Comparison of ENCODE assay signal across 9 mouse cellular contexts in genomic region chr17:65562761-65563160, GRCm38 (mm10). TPM values are rescaled to one million over a fixed set of nuclear protein-coding genes. Genes with fewer than 3 reads are reported as not detected.
A peak's percentile ranks its signal among the peaks of the same experiment; 100 is the strongest.
DNase-seq lines count a peak whose midpoint lies in the region; ATAC-seq lines count a peak whose summit lies in the region.
"Had no signal": no experiment of that assay in that cellular context is flagged by ENCODE, and none has a peak within 500 bp of the region (broad histone marks: within the 10 kb centered on the region; RNA-seq: fewer than 3 reads in every experiment).

No protein-coding gene starts in this region.

- 5% methylated on average over 5 of the region's 5 CpGs for WGBS in heart, embryonic 11.5 days (ENCODE audit: insufficient replicate concordance)
- WGBS in forebrain, embryonic 15.5 days, result 6% methylated on average over 5 of the region's 5 CpGs

- no peak for ATAC-seq in heart, embryonic 11.5 days (replicated peaks; ENCODE audit: insufficient number of reproducible peaks, low FRiP score, low TSS enrichment)
- 0 out of 2 replicates have a peak, but pooled peaks have one; percentile 15 for ATAC-seq in forebrain, embryonic 15.5 days (replicated peaks)

- peak; percentile 66 for DNase-seq in heart, adult 8-10 months (ENCODE audit: low spot score)
- DNase-seq in CD4-positive helper T cell, adult 2 months (ENCODE audit: low read depth, low spot score), result peak; percentile 52
- peak; percentile 94 for DNase-seq in brain, adult 2 months (ENCODE audit: low read depth, low spot score)
- DNase-seq in kidney, postnatal 25 days, result peak; percentile 54 to 85
- peak; percentile 86 for DNase-seq in lung, postnatal 36 days
- DNase-seq in telencephalon, adult 2 months (ENCODE audit: low read depth, low spot score), result peak; percentile 75

- H3K9ac ChIP-seq in heart, embryonic 11.5 days (ENCODE audit: low read depth, low read length), result no peak overlapping the region
- no peak overlapping the region for H3K9ac ChIP-seq in forebrain, embryonic 15.5 days (replicated peaks)
- H3K9ac ChIP-seq: liver, embryonic 15.5 days had no signal

- H3K27me3 ChIP-seq in heart, embryonic 11.5 days (ENCODE audit: control insufficient read depth, insufficient read depth, low read length), result no peaks in the 10 kb centered on the region
- no peaks in the 10 kb centered on the region for H3K27me3 ChIP-seq in forebrain, embryonic 15.5 days
- H3K27me3 ChIP-seq: liver, embryonic 15.5 days had no signal

- H3K4me2 ChIP-seq in heart, embryonic 11.5 days, result no peak overlapping the region
- H3K4me2 ChIP-seq in forebrain, embryonic 15.5 days (replicated peaks), result no peak overlapping the region
- H3K4me2 ChIP-seq: liver, embryonic 15.5 days had no signal

- H3K36me3 ChIP-seq in heart, embryonic 11.5 days (ENCODE audit: control insufficient read depth, insufficient read depth, low read length), result no peaks in the 10 kb centered on the region
- no peaks in the 10 kb centered on the region for H3K36me3 ChIP-seq in forebrain, embryonic 15.5 days
- H3K36me3 ChIP-seq: liver, embryonic 15.5 days had no signal

- H3K27ac ChIP-seq in heart, embryonic 11.5 days (ENCODE audit: low read depth, low read length), result no peak overlapping the region
- no peak overlapping the region for H3K27ac ChIP-seq in forebrain, embryonic 15.5 days (replicated peaks)
- H3K27ac ChIP-seq: liver, embryonic 15.5 days had no signal

- H3K4me3 ChIP-seq in heart, embryonic 11.5 days (ENCODE audit: low read depth, low read length), result no peak overlapping the region
- H3K4me3 ChIP-seq in forebrain, embryonic 15.5 days, result no peak overlapping the region
- H3K4me3 ChIP-seq: liver, embryonic 15.5 days had no signal

- no peaks in the 10 kb centered on the region for H3K9me3 ChIP-seq in heart, embryonic 11.5 days (replicated peaks; ENCODE audit: control insufficient read depth, low read length)
- H3K9me3 ChIP-seq in forebrain, embryonic 15.5 days, result no peaks in the 10 kb centered on the region
- H3K9me3 ChIP-seq: liver, embryonic 15.5 days had no signal

- no peaks in the 10 kb centered on the region for H3K4me1 ChIP-seq in heart, embryonic 11.5 days (ENCODE audit: control insufficient read depth, insufficient read depth, low read length)
- H3K4me1 ChIP-seq in forebrain, embryonic 15.5 days, result 0 out of 2 replicates have a peak, but pooled peaks cover 7% of the 10 kb centered on the region

RNA-seq across cellular contexts. Expression of gene Tmem232, which starts 22.2 kb away (rescaled TPM):
- total RNA-seq in heart, adult 8-10 months (2022), result under 1 TPM in 1 of 4 experiments, not detected in 3; 0.22 TPM
- polyA plus RNA-seq in heart, embryonic 11.5 days (2014; fragmentation: Nextera tagmentation; extraction: Ambion mirVana), result 0.23 and 0.34 TPM in 2 replicates
- polyA plus RNA-seq in forebrain, embryonic 15.5 days (2015; fragmentation: Nextera tagmentation; extraction: Ambion mirVana), result 0.36 and 0.65 TPM in 2 replicates
- polyA plus RNA-seq: liver, embryonic 15.5 days had no signal

RNA-seq across cellular contexts. Expression of gene Vapa, which starts 50.6 kb away (rescaled TPM):
- 10 to 100 TPM; 67.8 to 79.9 (median 75.9) TPM for total RNA-seq in heart, adult 8-10 months (2022)
- 172 and 173 TPM in 2 replicates for polyA plus RNA-seq in heart, embryonic 11.5 days (2014; fragmentation: Nextera tagmentation; extraction: Ambion mirVana)
- polyA plus RNA-seq in forebrain, embryonic 15.5 days (2015; fragmentation: Nextera tagmentation; extraction: Ambion mirVana), result 248 and 258 TPM in 2 replicates
